Mouse (Mus musculus): ENCODE measurements around the gene Tspan13.

- TF ChIP-seq CTCF (IDR thresholded peaks at IDR 0.05; ENCODE audit: borderline replicate concordance, insufficient read depth, low read depth, low read length) (no peak), POLR2A (IDR thresholded peaks at IDR 0.05; ENCODE audit: borderline replicate concordance, insufficient read depth, low read length) (no peak)
Observed at GRCm38 (mm10) chr12:36020081-36020480, 22.2 kb downstream of the Tspan13 start.

Measured in cerebellum, adult 2 months (tissue).